Mouse (Mus musculus): ENCODE data around the gene Ctnna2. TPM values are rescaled to one million over a fixed set of nuclear protein-coding genes. Genes with fewer than 3 reads are reported as not detected.

Ctnna2 gene
- polyA plus RNA-seq, 1 experiment: 0.02 TPM

DNA sequence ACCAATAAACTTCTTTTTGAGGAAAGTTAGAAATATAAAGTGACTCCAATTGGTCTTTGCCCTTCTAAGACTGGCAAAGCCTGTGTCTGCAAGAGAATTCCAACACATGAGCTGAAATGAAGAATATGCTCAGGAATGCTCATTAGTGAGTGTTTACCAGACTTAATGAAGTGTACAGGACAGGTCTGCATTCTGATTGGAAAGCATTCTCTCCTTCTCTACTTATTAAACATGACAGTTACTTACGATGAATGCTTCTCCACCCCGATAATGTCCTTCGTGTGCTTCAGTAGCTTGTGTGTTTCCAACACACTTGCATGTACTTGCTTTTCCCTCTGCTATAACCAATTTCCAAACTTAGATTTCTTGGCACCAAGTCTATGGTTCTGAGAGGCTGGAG, 409.6 kb downstream of the Ctnna2 start:
- Histone ChIP-seq H3K4me1 (ENCODE audit: control insufficient read depth, insufficient read depth, low read length) (no peaks in the 10 kb centered on the region), H3K4me3 (replicated peaks; ENCODE audit: extremely low read depth, low read depth, low read length) (no peak overlapping the region)
- TF ChIP-seq CTCF (IDR thresholded peaks at IDR 0.05; ENCODE audit: insufficient read depth, low read length): no peak
- no peak for TF ChIP-seq POLR2A (IDR thresholded peaks at IDR 0.05; ENCODE audit: borderline replicate concordance, extremely low read depth, low read depth, low read length)
- no peak for DNase-seq
- 70% methylated on average over 3 of the region's 3 CpGs for WGBS

DNA sequence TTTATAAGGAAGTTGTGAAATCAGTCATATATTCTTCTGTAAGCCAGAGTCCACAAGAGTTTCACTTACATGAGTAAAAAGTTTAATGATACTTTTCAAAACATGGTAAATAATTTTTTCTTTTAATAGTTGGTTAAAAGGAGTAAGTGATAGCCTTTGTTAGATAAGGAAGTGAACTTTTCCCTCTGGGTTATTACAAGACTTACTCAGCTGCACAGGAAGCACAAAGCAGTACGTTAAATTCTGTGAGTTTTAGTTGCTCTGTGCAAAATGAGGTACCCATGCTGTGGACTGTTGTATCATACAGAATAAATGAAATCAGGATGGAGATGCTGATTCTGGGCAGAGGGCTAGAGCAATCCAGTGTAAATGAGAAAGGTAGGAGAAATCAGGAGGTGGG, 423.3 kb downstream of the Ctnna2 start:
- Histone ChIP-seq H3K4me3 (replicated peaks; ENCODE audit: extremely low read depth, low read depth, low read length) (no peak overlapping the region), H3K4me1 (ENCODE audit: control insufficient read depth, insufficient read depth, low read length) (no peaks in the 10 kb centered on the region)
- no peak for DNase-seq
- WGBS: 56% methylated on average over 1 of the region's 1 CpGs
- no peak for TF ChIP-seq CTCF (IDR thresholded peaks at IDR 0.05; ENCODE audit: insufficient read depth, low read length)
- TF ChIP-seq POLR2A (IDR thresholded peaks at IDR 0.05; ENCODE audit: borderline replicate concordance, extremely low read depth, low read depth, low read length): no peak

DNA sequence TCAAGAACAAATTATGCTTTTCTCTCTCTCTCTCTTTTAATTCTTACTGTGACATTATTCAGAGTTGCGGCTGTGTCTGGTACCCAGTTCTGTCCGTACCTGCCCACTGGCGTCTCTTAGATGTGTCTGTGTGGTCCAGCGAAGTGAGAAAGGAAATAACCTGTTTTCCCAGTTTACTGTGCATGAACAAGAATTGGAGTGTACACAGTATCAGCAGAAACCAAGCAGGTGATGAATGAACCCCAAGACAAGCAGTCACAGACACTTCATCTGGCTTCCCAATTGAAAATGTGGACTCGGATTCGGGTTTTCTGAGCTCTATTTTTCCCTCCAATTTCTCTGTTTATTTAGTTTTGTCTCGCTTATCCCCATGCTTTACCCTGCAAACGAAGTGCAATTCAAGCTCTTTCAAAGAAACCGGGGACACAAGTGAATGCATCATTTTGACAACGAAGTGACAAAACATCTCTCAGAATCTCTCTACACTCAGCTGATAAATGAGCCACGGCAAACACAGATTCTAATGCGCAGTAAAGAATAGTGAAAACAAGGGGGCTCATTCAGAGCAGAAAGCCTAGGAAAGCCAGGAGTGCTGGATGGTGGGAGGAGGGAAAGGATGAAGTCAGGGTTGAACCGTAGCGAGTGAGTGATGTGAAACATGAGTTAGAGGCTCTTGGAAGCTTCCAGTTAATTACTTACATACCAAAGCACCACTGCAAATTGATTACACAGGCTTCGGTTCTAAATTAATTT, 442.3 kb downstream of the Ctnna2 start:
- DNase-seq: no peak
- TF ChIP-seq POLR2A (IDR thresholded peaks at IDR 0.05; ENCODE audit: borderline replicate concordance, extremely low read depth, low read depth, low read length) (no peak), CTCF (IDR thresholded peaks at IDR 0.05; ENCODE audit: insufficient read depth, low read length) (no peak)
- WGBS: 25% methylated on average over 15 of the region's 15 CpGs

DNA sequence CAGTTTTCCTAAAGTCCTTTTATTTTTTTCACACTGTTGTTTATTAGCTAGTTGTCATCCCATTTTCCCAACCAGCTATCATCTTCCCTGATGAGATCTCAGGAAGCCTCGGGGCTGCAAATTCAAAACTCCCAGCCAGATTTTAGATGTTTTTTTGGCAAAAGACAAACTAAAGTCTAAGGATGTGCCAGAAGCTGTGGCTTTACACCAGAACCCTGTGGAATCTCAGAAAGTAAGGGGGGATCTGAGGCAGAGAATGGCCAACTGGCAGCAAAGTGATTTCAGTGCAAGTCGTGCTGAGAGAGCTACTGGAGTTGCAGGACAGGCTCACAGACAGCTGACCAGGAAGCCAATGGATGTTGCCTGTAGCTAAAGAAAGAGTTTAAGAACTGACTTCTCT, 451.9 kb downstream of the Ctnna2 start:
- TF ChIP-seq CTCF (IDR thresholded peaks at IDR 0.05; ENCODE audit: insufficient read depth, low read length) (no peak), POLR2A (IDR thresholded peaks at IDR 0.05; ENCODE audit: borderline replicate concordance, extremely low read depth, low read depth, low read length) (no peak)
- no peak overlapping the region for H3K4me3 ChIP-seq (replicated peaks; ENCODE audit: extremely low read depth, low read depth, low read length)
- DNase-seq: no peak
- WGBS: 44% methylated on average over 2 of the region's 2 CpGs
- H3K4me1 ChIP-seq (ENCODE audit: control insufficient read depth, insufficient read depth, low read length): no peaks in the 10 kb centered on the region

More for the DNA sequence above, 442.3 kb downstream of the Ctnna2 start:
- H3K4me1 ChIP-seq (ENCODE audit: control insufficient read depth, insufficient read depth, low read length): no peaks in the 10 kb centered on the region
- H3K4me3 ChIP-seq (replicated peaks; ENCODE audit: extremely low read depth, low read depth, low read length): no peak overlapping the region

DNA sequence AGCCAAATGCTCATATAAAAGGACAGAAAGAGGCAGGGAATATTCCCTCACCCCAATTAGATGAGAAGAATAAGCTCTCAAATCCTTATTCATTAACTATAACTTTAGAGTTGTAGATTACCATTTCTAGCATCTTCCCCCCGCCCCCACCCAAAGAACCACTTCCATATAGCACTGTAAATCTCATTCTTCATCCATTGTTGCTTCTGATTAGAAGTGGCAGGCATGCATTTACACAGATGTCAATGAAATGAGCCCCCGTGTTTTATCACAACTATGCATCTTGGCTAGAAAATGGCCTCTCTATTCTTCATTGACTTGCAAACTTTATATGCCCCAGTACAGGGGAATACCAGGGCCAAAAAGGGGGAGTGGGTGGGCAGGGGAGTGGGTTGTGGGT, 457.7 kb downstream of the Ctnna2 start:
- 70% methylated on average over 2 of the region's 2 CpGs for WGBS
- TF ChIP-seq POLR2A (IDR thresholded peaks at IDR 0.05; ENCODE audit: borderline replicate concordance, extremely low read depth, low read depth, low read length): no peak
- TF ChIP-seq CTCF (IDR thresholded peaks at IDR 0.05; ENCODE audit: insufficient read depth, low read length): no peak

DNA sequence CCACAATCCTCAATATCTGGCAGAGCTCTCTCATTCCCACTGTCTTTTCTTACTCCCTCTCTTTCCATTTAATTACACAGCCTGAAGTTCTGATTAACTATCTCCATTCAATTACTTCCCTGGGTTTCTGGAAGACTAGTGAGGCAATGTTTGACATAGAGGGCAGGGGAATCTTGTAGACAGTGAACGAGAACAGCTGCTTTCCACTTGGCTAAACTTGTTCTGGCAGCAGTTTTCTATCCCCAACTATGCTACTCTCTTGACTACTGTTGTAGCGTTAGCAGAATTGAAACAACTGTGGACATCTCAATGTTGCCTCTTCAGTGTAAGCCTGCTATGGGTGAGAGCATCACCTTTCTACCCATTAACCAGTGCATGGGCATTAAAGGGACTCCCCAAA, 463.0 kb downstream of the Ctnna2 start:
- WGBS: 48% methylated on average over 2 of the region's 2 CpGs
- DNase-seq: no peak
- no peak for TF ChIP-seq POLR2A (IDR thresholded peaks at IDR 0.05; ENCODE audit: borderline replicate concordance, extremely low read depth, low read depth, low read length)
- no peak for TF ChIP-seq CTCF (IDR thresholded peaks at IDR 0.05; ENCODE audit: insufficient read depth, low read length)
- Histone ChIP-seq H3K4me3 (replicated peaks; ENCODE audit: extremely low read depth, low read depth, low read length) (no peak overlapping the region), H3K4me1 (ENCODE audit: control insufficient read depth, insufficient read depth, low read length) (no peaks in the 10 kb centered on the region)

More for the DNA sequence above, 457.7 kb downstream of the Ctnna2 start:
- Histone ChIP-seq H3K4me3 (replicated peaks; ENCODE audit: extremely low read depth, low read depth, low read length) (no peak overlapping the region), H3K4me1 (ENCODE audit: control insufficient read depth, insufficient read depth, low read length) (no peaks in the 10 kb centered on the region)
- no peak for DNase-seq

DNA sequence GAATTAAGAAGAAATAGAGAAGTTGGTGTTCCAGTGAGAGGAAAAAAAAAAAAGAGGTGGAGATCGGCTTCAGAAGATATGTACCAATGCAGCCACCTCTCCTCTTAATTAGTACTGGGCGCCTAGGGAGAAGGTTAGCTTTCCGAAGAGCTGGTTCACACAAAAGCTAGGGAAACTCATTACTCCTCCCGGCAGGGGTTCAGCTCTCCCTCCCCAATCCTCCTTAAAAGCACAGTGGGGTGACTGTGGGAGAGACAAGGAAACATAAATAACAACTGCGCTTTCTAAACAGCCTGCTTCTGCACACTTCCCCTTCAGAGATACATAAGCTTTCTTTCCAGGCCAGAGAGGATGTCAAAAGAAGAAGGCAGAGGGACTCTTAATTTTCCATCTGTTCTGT, 467.7 kb downstream of the Ctnna2 start:
- no peak for DNase-seq
- TF ChIP-seq POLR2A (IDR thresholded peaks at IDR 0.05; ENCODE audit: borderline replicate concordance, extremely low read depth, low read depth, low read length) (no peak), CTCF (IDR thresholded peaks at IDR 0.05; ENCODE audit: insufficient read depth, low read length) (no peak)
- no peaks in the 10 kb centered on the region for H3K4me1 ChIP-seq (ENCODE audit: control insufficient read depth, insufficient read depth, low read length)
- WGBS: 33% methylated on average over 5 of the region's 5 CpGs
- H3K4me3 ChIP-seq (replicated peaks; ENCODE audit: extremely low read depth, low read depth, low read length): no peak overlapping the region

DNA sequence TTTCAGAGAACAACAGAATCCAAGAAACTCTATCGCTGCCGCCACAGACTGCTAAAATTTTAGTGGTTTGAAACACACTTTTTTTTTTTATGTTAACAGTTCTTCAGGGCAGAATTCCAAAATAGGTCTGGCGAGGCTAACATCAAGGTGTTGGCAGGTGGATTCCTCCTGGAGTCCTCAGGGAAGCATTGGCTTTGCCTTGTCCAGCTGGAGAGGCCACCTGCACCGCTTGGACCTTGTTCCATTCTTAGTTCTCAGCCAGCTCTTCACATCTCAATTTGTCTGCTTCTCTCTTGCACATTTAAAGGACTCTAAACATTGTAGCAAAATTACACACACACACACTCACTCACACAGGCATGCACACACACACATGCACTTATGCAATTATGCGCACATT, 487.8 kb downstream of the Ctnna2 start:
- H3K4me3 ChIP-seq (replicated peaks; ENCODE audit: extremely low read depth, low read depth, low read length): no peak overlapping the region
- no peak for TF ChIP-seq CTCF (IDR thresholded peaks at IDR 0.05; ENCODE audit: insufficient read depth, low read length)
- no peak for TF ChIP-seq POLR2A (IDR thresholded peaks at IDR 0.05; ENCODE audit: borderline replicate concordance, extremely low read depth, low read depth, low read length)
- no peaks in the 10 kb centered on the region for H3K4me1 ChIP-seq (ENCODE audit: control insufficient read depth, insufficient read depth, low read length)
- 71% methylated on average over 5 of the region's 5 CpGs for WGBS
- DNase-seq: no peak

DNA sequence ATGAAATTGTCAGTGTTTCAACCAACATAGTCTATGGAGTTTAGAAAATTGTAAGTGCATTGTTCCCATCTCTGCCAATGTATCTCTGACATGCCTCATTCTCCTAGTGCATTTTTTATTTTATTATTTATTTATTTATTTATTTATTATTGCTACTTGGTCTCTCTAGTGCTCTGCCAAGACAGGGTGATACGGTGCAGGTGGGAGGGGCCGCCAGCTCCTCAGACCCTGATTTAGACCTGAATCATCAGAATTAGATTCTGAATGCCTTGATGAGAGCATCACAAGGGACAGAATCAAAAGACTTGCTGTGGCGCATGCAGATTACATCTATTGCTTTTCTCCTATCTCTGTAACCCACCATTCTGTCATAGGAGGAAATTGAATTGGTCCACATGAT, 492.8 kb downstream of the Ctnna2 start:
- WGBS: 87% methylated on average over 3 of the region's 3 CpGs
- TF ChIP-seq CTCF (IDR thresholded peaks at IDR 0.05; ENCODE audit: insufficient read depth, low read length) (no peak), POLR2A (IDR thresholded peaks at IDR 0.05; ENCODE audit: borderline replicate concordance, extremely low read depth, low read depth, low read length) (no peak)
- Histone ChIP-seq H3K4me1 (ENCODE audit: control insufficient read depth, insufficient read depth, low read length) (no peaks in the 10 kb centered on the region), H3K4me3 (replicated peaks; ENCODE audit: extremely low read depth, low read depth, low read length) (no peak overlapping the region)
- no peak for DNase-seq

DNA sequence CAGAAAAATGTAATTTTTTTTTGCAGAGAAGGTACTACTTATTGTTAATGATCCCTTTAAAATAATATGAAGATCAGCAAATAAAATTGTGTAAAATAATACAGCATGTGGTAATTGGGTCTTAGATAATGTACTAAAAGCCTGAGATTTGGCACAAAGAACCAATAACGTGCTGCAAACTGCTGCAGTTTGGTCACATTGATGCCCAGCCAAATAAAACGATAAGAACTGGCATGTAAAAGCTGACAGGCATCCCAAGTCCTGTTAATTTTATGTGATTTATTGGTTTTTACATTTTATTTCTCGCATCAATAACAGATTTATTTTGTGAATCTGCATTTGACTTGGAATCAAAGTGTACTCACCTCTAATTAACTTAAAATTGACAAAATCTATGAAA, 497.4 kb downstream of the Ctnna2 start:
- DNase-seq: no peak
- WGBS: 68% methylated on average over 3 of the region's 3 CpGs
- Histone ChIP-seq H3K4me3 (replicated peaks; ENCODE audit: extremely low read depth, low read depth, low read length) (no peak overlapping the region), H3K4me1 (ENCODE audit: control insufficient read depth, insufficient read depth, low read length) (no peaks in the 10 kb centered on the region)
- TF ChIP-seq POLR2A (IDR thresholded peaks at IDR 0.05; ENCODE audit: borderline replicate concordance, extremely low read depth, low read depth, low read length): no peak
- TF ChIP-seq CTCF (IDR thresholded peaks at IDR 0.05; ENCODE audit: insufficient read depth, low read length): no peak

Data from lung, adult 2 months (tissue).